Mouse (Mus musculus) cerebellum, adult 2 months (tissue): Measurements from ENCODE around the gene AW822073.

ENCODE experiments used
- CTCF ChIP-seq: fragments of 200-500 bp; IDR thresholded peaks from 2 replicates; pipeline ENCODE4 v1.5.1; 2011; ENCODE audit warnings: low read depth, mild to moderate bottlenecking, control low read depth, low read length, moderate library complexity, borderline replicate concordance; ENCODE audit not compliant: insufficient read depth
- POLR2A ChIP-seq: fragments of 200-500 bp; IDR thresholded peaks from 2 replicates; pipeline ENCODE4 v1.6.1; 2011; ENCODE audit warnings: low read length, control low read depth, borderline replicate concordance; ENCODE audit not compliant: insufficient read depth

DNA sequence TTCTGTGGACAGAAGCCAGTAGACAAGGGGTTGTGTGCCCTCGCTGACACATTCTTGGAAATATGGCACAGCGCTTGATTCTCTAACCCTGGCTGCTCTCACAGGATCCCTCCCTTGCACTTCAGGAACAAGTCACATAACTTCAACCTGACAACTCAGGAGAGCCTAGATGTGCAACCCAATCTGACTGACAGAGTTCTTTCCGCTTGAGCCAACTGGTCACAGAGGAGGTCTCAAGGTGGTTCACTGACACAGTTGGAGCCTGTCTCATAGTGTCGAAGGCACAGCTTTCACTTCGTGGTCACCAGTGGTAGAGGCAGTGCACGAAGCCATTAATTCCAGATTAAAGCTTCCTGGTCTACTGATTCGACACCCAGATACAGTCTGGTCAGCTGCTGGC lies 12.5 kb downstream of the AW822073 start:
- TF ChIP-seq POLR2A (no peak), CTCF (no peak)
